9 mouse cellular contexts compared by ENCODE assay signal in the genomic region with DNA sequence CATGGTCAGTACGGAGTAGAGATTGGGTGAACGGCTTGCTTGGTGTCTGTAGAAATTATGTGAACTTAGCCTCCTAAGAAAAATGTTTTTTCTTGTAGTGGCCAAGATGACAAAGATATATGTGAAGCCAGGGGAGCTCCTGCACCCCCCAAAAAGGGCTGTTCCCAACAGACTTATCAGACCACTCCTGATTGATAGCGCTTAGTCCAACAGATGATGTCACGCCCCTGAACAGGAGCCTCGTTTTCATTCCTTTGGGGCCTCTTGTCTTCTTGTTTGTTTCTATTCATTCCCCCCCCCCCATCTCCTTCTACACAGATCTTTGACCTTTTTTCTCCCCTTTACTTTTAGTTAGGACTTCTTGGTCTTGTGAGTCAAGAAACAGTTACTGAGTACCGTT.
"Had no signal": no experiment of that assay in that cellular context is flagged by ENCODE, and none has a peak within 500 bp of the region (broad histone marks: within the 10 kb centered on the region; RNA-seq: fewer than 3 reads in every experiment).

No protein-coding gene starts in this region.

- H3K36me3 ChIP-seq: limb, embryonic 13.5 days; midbrain, embryonic 13.5 days had no signal

- H3K9me3 ChIP-seq: limb, embryonic 13.5 days; midbrain, embryonic 13.5 days had no signal

- DNase-seq: kidney, adult 8-10 months; layer of hippocampus, adult 9-11 months; left cerebral cortex, postnatal 4 days; lung, adult 18-20 months; right cerebral cortex, postnatal 14 days; thymus, postnatal 36 days had no signal

- H3K27ac ChIP-seq: limb, embryonic 13.5 days; midbrain, embryonic 13.5 days had no signal

- H3K27me3 ChIP-seq: limb, embryonic 13.5 days; midbrain, embryonic 13.5 days had no signal

- ATAC-seq: intestine, postnatal 0 days; midbrain, embryonic 13.5 days had no signal

- H3K4me2 ChIP-seq: limb, embryonic 13.5 days; midbrain, embryonic 13.5 days had no signal

- H3K9ac ChIP-seq: limb, embryonic 13.5 days; midbrain, embryonic 13.5 days had no signal

- H3K4me3 ChIP-seq: limb, embryonic 13.5 days; midbrain, embryonic 13.5 days had no signal
